Mouse (Mus musculus) E14TG2a.4 (cell line): ENCODE results near the gene Mocs3.

ENCODE experiments used
- CTCF ChIP-seq: conservative IDR thresholded peaks from 2 replicates; pipeline ENCODE4 v1.5.1; 2014; ENCODE audit warnings: low read length
- NANOG ChIP-seq: IDR thresholded peaks from 2 replicates; pipeline ENCODE4 v1.6.1; 2014; ENCODE audit warnings: borderline replicate concordance, low read length, mixed read lengths
- POU5F1 ChIP-seq: IDR thresholded peaks from 2 replicates; pipeline ENCODE4 v1.6.1; 2014; ENCODE audit warnings: low read length, borderline replicate concordance

GRCm38 (mm10) chr2:168207883-168208282 lies 22.5 kb upstream of the Mocs3 start:
- TF ChIP-seq CTCF (no peak), POU5F1 (no peak), NANOG (no peak)
